Mouse (Mus musculus) E14TG2a.4 (cell line): ENCODE measurements around the gene Gadd45g.

ENCODE experiments used
- CTCF ChIP-seq: conservative IDR thresholded peaks from 2 replicates; pipeline ENCODE4 v1.5.1; 2014; ENCODE audit warnings: low read length
- NANOG ChIP-seq: IDR thresholded peaks from 2 replicates; pipeline ENCODE4 v1.6.1; 2014; ENCODE audit warnings: borderline replicate concordance, low read length, mixed read lengths
- POU5F1 ChIP-seq: IDR thresholded peaks from 2 replicates; pipeline ENCODE4 v1.6.1; 2014; ENCODE audit warnings: low read length, borderline replicate concordance

- TF ChIP-seq CTCF (no peak), POU5F1 (no peak), NANOG (no peak)
These were observed 6.2 kb downstream of the Gadd45g start for GRCm38 (mm10) chr13:51852560-51853190.
